Mouse (Mus musculus) olfactory bulb, adult 2 months (tissue): ENCODE measurements around the gene Ptprg. TPM values are rescaled to one million over a fixed set of nuclear protein-coding genes. Genes with fewer than 3 reads are reported as not detected.
A peak's percentile ranks its signal among the peaks of the same experiment; 100 is the strongest.

ENCODE experiments used
- H3K27ac ChIP-seq: fragments of 200-500 bp; 2 replicates; pipeline ENCODE4 v1.5.1; 2012; ENCODE audit warnings: low read depth, low read length; ENCODE audit not compliant: insufficient read depth
- H3K4me1 ChIP-seq: fragments of 200-500 bp; 2 replicates; pipeline ENCODE4 v1.6.1; 2012; ENCODE audit warnings: low read length; ENCODE audit not compliant: control insufficient read depth, insufficient read depth
- H3K4me3 ChIP-seq: fragments of 200-500 bp; 2 replicates; pipeline ENCODE4 v1.5.1; 2012; ENCODE audit warnings: mild to moderate bottlenecking, low read depth, low read length, moderate library complexity; ENCODE audit not compliant: insufficient read depth
- CTCF ChIP-seq: fragments of 200-500 bp; IDR thresholded peaks from 2 replicates; pipeline ENCODE4 v1.5.1; 2012; ENCODE audit warnings: low read depth, mild to moderate bottlenecking, low read length, moderate library complexity; ENCODE audit not compliant: insufficient read depth
- POLR2A ChIP-seq: fragments of 200-500 bp; IDR thresholded peaks from 2 replicates; pipeline ENCODE4 v1.6.1; 2012; ENCODE audit warnings: mild to moderate bottlenecking, low read depth, low read length, moderate library complexity; ENCODE audit not compliant: insufficient read depth
- whole genome bisulfite sequencing: fragments of 180-500 bp; shearing (Covaris S2); methylation state at CpG from one replicate; pipeline ENCODE4 v1.1.7; 2018; 5-methylcytosine and 5-hydroxymethylcytosine counted together
- polyA plus RNA-seq: library from polyadenylated mRNA; stranded (reverse); fragments of >200 nt; gene quantifications from 2 replicates; pipeline ENCODE4 v1.2.4, GENCODE M21; 2012; ENCODE audit warnings: low replicate concordance; ENCODE audit not compliant: missing spikeins, insufficient read depth, insufficient read length

Ptprg gene
- polyA plus RNA-seq, 1 experiment = not detected

- Histone ChIP-seq H3K4me1 (no peaks in the 10 kb centered on the region), H3K27ac (no peak overlapping the region), H3K4me3 (no peak overlapping the region)
- no peak for TF ChIP-seq CTCF
- no peak for TF ChIP-seq POLR2A
- 90% methylated on average over 7 of the region's 7 CpGs for WGBS
Measured at GRCm38 (mm10) chr14:12121906-12122305, 568.6 kb downstream of the Ptprg start.

GRCm38 (mm10) chr14:12124682-12125081 lies 571.4 kb downstream of the Ptprg start:
- Histone ChIP-seq H3K4me3 (no peak overlapping the region), H3K4me1 (no peaks in the 10 kb centered on the region), H3K27ac (no peak overlapping the region)
- WGBS = 97% methylated on average over 3 of the region's 3 CpGs
- TF ChIP-seq CTCF = no peak
- TF ChIP-seq POLR2A = no peak

GRCm38 (mm10) chr14:12127951-12128350 lies 574.6 kb downstream of the Ptprg start:
- TF ChIP-seq CTCF (no peak), POLR2A (no peak)
- 90% methylated on average over 3 of the region's 3 CpGs for WGBS
- H3K27ac ChIP-seq = no peak overlapping the region
- no peak overlapping the region for H3K4me3 ChIP-seq
- H3K4me1 ChIP-seq = no peaks in the 10 kb centered on the region

- TF ChIP-seq CTCF = no peak
- no peak for TF ChIP-seq POLR2A
- Histone ChIP-seq H3K27ac (no peak overlapping the region), H3K4me1 (no peaks in the 10 kb centered on the region), H3K4me3 (no peak overlapping the region)
- 90% methylated on average over 7 of the region's 7 CpGs for WGBS
Measured at GRCm38 (mm10) chr14:12132046-12132615, 578.8 kb downstream of the Ptprg start.

- Histone ChIP-seq H3K4me3 (no peak overlapping the region), H3K4me1 (no peaks in the 10 kb centered on the region), H3K27ac (no peak overlapping the region)
- 91% methylated on average over 3 of the region's 3 CpGs for WGBS
- TF ChIP-seq POLR2A = no peak
- TF ChIP-seq CTCF = no peak
Measured at GRCm38 (mm10) chr14:12133163-12133562, 579.8 kb downstream of the Ptprg start.

- no peaks in the 10 kb centered on the region for H3K4me1 ChIP-seq
- WGBS = 91% methylated on average over 4 of the region's 4 CpGs
- no peak overlapping the region for H3K27ac ChIP-seq
- no peak for TF ChIP-seq CTCF
- TF ChIP-seq POLR2A = no peak
- H3K4me3 ChIP-seq = no peak overlapping the region
Measured at GRCm38 (mm10) chr14:12134504-12134903, 581.2 kb downstream of the Ptprg start.

- H3K27ac ChIP-seq = no peak overlapping the region
- TF ChIP-seq POLR2A (no peak), CTCF (no peak)
- H3K4me3 ChIP-seq = no peak overlapping the region
- 84% methylated on average over 4 of the region's 4 CpGs for WGBS
- H3K4me1 ChIP-seq = 0 out of 2 replicates have a peak, but pooled peaks cover 2% of the 10 kb centered on the region
Measured at GRCm38 (mm10) chr14:12136536-12136935, 583.2 kb downstream of the Ptprg start.

GRCm38 (mm10) chr14:12139643-12140481 lies 586.5 kb downstream of the Ptprg start:
- 37% methylated on average over 18 of the region's 18 CpGs for WGBS
- H3K27ac ChIP-seq = no peak overlapping the region
- 0 out of 2 replicates have a peak, but pooled peaks cover 2% of the 10 kb centered on the region for H3K4me1 ChIP-seq
- H3K4me3 ChIP-seq = peak overlapping the region; percentile 21; the same call in 1 of the 2 replicates
- TF ChIP-seq CTCF (no peak), POLR2A (no peak)

GRCm38 (mm10) chr14:12143941-12144485 lies 590.7 kb downstream of the Ptprg start:
- H3K27ac ChIP-seq = no peak overlapping the region
- TF ChIP-seq POLR2A (no peak), CTCF (no peak)
- 81% methylated on average over 8 of the region's 8 CpGs for WGBS
- H3K4me1 ChIP-seq = 0 out of 2 replicates have a peak, but pooled peaks cover 2% of the 10 kb centered on the region
- H3K4me3 ChIP-seq = no peak overlapping the region

GRCm38 (mm10) chr14:12145919-12146318 lies 592.6 kb downstream of the Ptprg start:
- TF ChIP-seq POLR2A (no peak), CTCF (no peak)
- WGBS = over 99% methylated on average over 3 of the region's 3 CpGs
- H3K4me3 ChIP-seq = no peak overlapping the region
- no peak overlapping the region for H3K27ac ChIP-seq
- H3K4me1 ChIP-seq = no peaks in the 10 kb centered on the region
